Mouse (Mus musculus): ENCODE results near the gene Jhy. TPM values are rescaled to one million over a fixed set of nuclear protein-coding genes. Genes with fewer than 3 reads are reported as not detected.

Jhy gene
- polyA plus RNA-seq, 1 experiment from 2014 or later, result 0.30 TPM

DNA sequence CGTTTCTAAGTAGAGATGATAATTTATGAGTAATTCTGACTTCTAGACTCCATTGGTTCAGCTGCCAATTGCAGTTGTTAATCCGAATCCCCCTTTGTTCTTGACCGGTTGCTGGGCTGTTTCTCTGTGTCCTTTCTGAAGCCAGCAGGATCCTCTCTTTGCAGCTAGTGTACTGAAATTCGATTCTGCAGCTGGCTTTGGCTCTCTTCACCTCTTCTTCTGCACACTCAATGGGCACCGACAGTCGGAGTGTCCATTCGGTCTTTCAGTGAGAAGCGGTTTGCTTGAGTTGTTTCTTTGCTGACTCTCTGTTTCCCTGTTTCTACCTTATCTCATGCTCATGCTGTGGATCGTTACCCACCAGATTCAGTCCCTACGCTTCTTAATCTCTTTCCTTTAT is 78.2 kb downstream of the Jhy start:
- H3K4me1 ChIP-seq (ENCODE audit: insufficient read depth), result no peaks in the 10 kb centered on the region
- WGBS, result 44% methylated on average over 10 of the region's 10 CpGs
- no peak overlapping the region for H3K27ac ChIP-seq (ENCODE audit: low read depth)
- H3K9ac ChIP-seq, result no peak overlapping the region
- ATAC-seq (ENCODE audit: insufficient read depth) (no peak), DNase-seq (no peak)
- TF ChIP-seq CTCF (IDR thresholded peaks at IDR 0.05; ENCODE audit: low read depth), result no peak
- no peaks in the 10 kb centered on the region for H3K9me3 ChIP-seq (ENCODE audit: low read depth, low read length)
- no peak overlapping the region for H3K4me2 ChIP-seq
- peaks cover 18% of the 10 kb centered on the region for H3K27me3 ChIP-seq (ENCODE audit: insufficient read depth, low read length)
- H3K36me3 ChIP-seq (ENCODE audit: insufficient read depth), result no peaks in the 10 kb centered on the region
- H3K4me3 ChIP-seq (ENCODE audit: low read depth, low read length), result no peak overlapping the region

DNA sequence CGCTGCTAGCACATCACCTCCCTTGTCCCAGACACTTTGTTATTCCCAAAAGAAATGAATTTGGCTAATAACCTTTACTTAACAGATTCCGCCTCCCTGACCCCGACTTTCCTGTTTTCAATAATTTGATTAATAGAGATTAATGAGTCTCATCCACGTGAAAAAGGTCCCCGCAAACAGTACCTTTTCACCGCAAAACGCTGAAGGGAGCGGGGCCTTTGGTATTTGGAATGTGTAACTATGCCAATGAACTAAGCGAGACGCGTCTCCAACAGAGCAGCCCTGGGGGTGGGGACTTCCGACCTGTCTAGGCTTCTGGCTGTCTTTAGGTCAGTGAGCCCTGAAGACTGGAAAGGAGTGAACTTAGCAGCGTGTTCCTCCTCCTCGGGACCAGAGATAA is 84.9 kb downstream of the Jhy start:
- no peak overlapping the region for H3K9ac ChIP-seq

DNA sequence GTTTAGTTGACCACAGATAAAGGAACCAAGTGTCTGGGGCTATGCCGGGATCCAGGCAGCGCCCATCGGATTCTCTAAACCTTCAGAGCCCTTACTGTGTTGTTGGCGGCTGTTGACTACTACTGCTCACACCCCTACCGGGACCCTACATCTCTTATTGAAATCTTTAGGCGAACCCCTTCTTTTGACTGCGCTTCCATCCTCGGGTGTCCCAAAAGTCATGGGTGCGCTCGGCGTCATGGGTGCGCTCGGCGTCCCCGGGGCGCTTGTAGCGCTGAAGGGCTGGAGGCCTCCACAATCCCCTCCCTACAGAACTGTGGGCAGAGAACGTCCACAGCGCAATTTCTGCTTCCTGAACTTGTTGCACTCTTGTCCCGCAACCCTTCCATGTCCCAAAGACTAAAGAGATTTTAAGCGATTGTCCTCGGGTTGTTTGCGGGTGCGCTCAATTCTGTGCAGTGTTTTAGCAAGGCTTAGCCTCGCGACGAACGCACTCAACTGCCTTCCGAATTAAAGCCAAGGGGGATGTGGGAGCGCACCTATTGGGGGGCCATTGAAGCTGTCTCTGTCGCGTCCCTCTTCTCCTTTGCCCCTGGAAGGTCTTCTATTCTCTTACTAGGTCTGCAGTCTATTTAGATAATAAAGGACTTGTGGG is 85.5 kb downstream of the Jhy start:
- Histone ChIP-seq H3K36me3 (ENCODE audit: insufficient read depth) (no peaks in the 10 kb centered on the region), H3K9ac (no peak overlapping the region), H3K4me3 (ENCODE audit: low read depth, low read length) (no peak overlapping the region), H3K9me3 (ENCODE audit: low read depth, low read length) (no peaks in the 10 kb centered on the region), H3K27me3 (ENCODE audit: insufficient read depth, low read length) (peaks cover 81% of the 10 kb centered on the region), H3K4me2 (no peak overlapping the region), H3K27ac (ENCODE audit: low read depth) (no peak overlapping the region), H3K4me1 (ENCODE audit: insufficient read depth) (no peaks in the 10 kb centered on the region)
- ATAC-seq (ENCODE audit: insufficient read depth) (no peak), DNase-seq (no peak)
- no peak for TF ChIP-seq CTCF (IDR thresholded peaks at IDR 0.05; ENCODE audit: low read depth)
- under 1% methylated on average over 32 of the region's 32 CpGs for WGBS

More for the DNA sequence above, 84.9 kb downstream of the Jhy start:
- H3K4me1 ChIP-seq (ENCODE audit: insufficient read depth), result no peaks in the 10 kb centered on the region
- no peaks in the 10 kb centered on the region for H3K9me3 ChIP-seq (ENCODE audit: low read depth, low read length)
- DNase-seq (no peak), ATAC-seq (ENCODE audit: insufficient read depth) (no peak)
- peaks cover 75% of the 10 kb centered on the region for H3K27me3 ChIP-seq (ENCODE audit: insufficient read depth, low read length)
- WGBS, result under 1% methylated on average over 14 of the region's 14 CpGs
- no peak overlapping the region for H3K4me2 ChIP-seq
- no peak overlapping the region for H3K4me3 ChIP-seq (ENCODE audit: low read depth, low read length)
- no peaks in the 10 kb centered on the region for H3K36me3 ChIP-seq (ENCODE audit: insufficient read depth)
- H3K27ac ChIP-seq (ENCODE audit: low read depth), result no peak overlapping the region
- no peak for TF ChIP-seq CTCF (IDR thresholded peaks at IDR 0.05; ENCODE audit: low read depth)

DNA sequence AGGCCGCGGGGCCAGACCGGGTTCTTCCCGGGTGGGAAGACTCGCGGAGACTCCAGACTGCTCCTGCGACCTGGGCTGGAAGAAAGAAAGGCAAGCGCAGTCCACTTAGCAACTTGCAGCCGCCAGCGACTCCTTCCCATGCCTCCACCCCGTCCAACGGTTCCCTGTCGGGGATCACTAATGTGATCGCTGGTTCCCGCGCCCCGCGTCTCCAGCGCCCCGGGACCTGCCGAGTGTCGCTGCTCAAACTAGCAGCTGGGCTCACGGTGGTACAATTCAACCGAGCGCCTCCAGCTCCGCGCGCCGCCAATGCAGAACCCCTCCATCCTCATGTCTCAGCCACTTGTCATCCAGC is 86.1 kb downstream of the Jhy start:
- no peak for ATAC-seq (ENCODE audit: insufficient read depth)
- DNase-seq, result no peak
- Histone ChIP-seq H3K4me3 (ENCODE audit: low read depth, low read length) (peak overlapping the region; percentile 20), H3K27me3 (ENCODE audit: insufficient read depth, low read length) (peaks cover 87% of the 10 kb centered on the region), H3K9ac (no peak overlapping the region), H3K4me2 (peak overlapping the region; percentile 41; the same call in 1 of the 2 replicates), H3K4me1 (ENCODE audit: insufficient read depth) (no peaks in the 10 kb centered on the region), H3K36me3 (ENCODE audit: insufficient read depth) (no peaks in the 10 kb centered on the region), H3K27ac (ENCODE audit: low read depth) (no peak overlapping the region), H3K9me3 (ENCODE audit: low read depth, low read length) (no peaks in the 10 kb centered on the region)
- under 1% methylated on average over 29 of the region's 29 CpGs for WGBS
- no peak for TF ChIP-seq CTCF (IDR thresholded peaks at IDR 0.05; ENCODE audit: low read depth)

GRCm38 (mm10) chr9:40877146-40877880 is 86.6 kb downstream of the Jhy start:
- ATAC-seq (ENCODE audit: insufficient read depth) (no peak), DNase-seq (peak; percentile 41)
- Histone ChIP-seq H3K27ac (ENCODE audit: low read depth) (no peak overlapping the region), H3K36me3 (ENCODE audit: insufficient read depth) (no peaks in the 10 kb centered on the region), H3K27me3 (ENCODE audit: insufficient read depth, low read length) (peaks cover 92% of the 10 kb centered on the region), H3K4me1 (ENCODE audit: insufficient read depth) (no peaks in the 10 kb centered on the region), H3K4me3 (ENCODE audit: low read depth, low read length) (peak overlapping the region; percentile 20), H3K9ac (no peak overlapping the region), H3K4me2 (peak overlapping the region; percentile 41), H3K9me3 (ENCODE audit: low read depth, low read length) (no peaks in the 10 kb centered on the region)
- WGBS, result 1% methylated on average over 42 of the region's 42 CpGs
- TF ChIP-seq CTCF (IDR thresholded peaks at IDR 0.05; ENCODE audit: low read depth), result no peak

GRCm38 (mm10) chr9:40876693-40877092 is 87.2 kb downstream of the Jhy start:
- ATAC-seq (ENCODE audit: insufficient read depth) (no peak), DNase-seq (no peak)
- no peaks in the 10 kb centered on the region for H3K4me1 ChIP-seq (ENCODE audit: insufficient read depth)
- peaks cover 98% of the 10 kb centered on the region for H3K27me3 ChIP-seq (ENCODE audit: insufficient read depth, low read length)
- no peaks in the 10 kb centered on the region for H3K36me3 ChIP-seq (ENCODE audit: insufficient read depth)
- 3% methylated on average over 5 of the region's 5 CpGs for WGBS
- no peaks in the 10 kb centered on the region for H3K9me3 ChIP-seq (ENCODE audit: low read depth, low read length)
- no peak overlapping the region for H3K4me3 ChIP-seq (ENCODE audit: low read depth, low read length)
- H3K27ac ChIP-seq (ENCODE audit: low read depth), result no peak overlapping the region
- no peak overlapping the region for H3K4me2 ChIP-seq
- no peak for TF ChIP-seq CTCF (IDR thresholded peaks at IDR 0.05; ENCODE audit: low read depth)
- H3K9ac ChIP-seq, result no peak overlapping the region

- ATAC-seq (ENCODE audit: insufficient read depth), result no peak
- 1% methylated on average over 29 of the region's 29 CpGs for WGBS
- DNase-seq, result no peak
- Histone ChIP-seq H3K4me3 (ENCODE audit: low read depth, low read length) (no peak overlapping the region), H3K9me3 (ENCODE audit: low read depth, low read length) (no peaks in the 10 kb centered on the region), H3K4me1 (ENCODE audit: insufficient read depth) (no peaks in the 10 kb centered on the region), H3K27me3 (ENCODE audit: insufficient read depth, low read length) (peaks cover 99% of the 10 kb centered on the region), H3K9ac (no peak overlapping the region), H3K36me3 (ENCODE audit: insufficient read depth) (no peaks in the 10 kb centered on the region), H3K27ac (ENCODE audit: low read depth) (no peak overlapping the region), H3K4me2 (no peak overlapping the region)
- no peak for TF ChIP-seq CTCF (IDR thresholded peaks at IDR 0.05; ENCODE audit: low read depth)
Measured at GRCm38 (mm10) chr9:40876164-40876563, 87.8 kb downstream of the Jhy start.

Data from lung, embryonic 14.5 days (tissue).